Mouse (Mus musculus) ES-Bruce4 (cell line): ENCODE measurements around the gene Plekhm1. TPM values are rescaled to one million over a fixed set of nuclear protein-coding genes. Genes with fewer than 3 reads are reported as not detected.

Experiments used
- H3K27ac ChIP-seq: 2 replicates; pipeline ENCODE4 v1.5.1; 2012; ENCODE audit warnings: low read length, inconsistent platforms; ENCODE audit not compliant: insufficient read depth
- H3K27me3 ChIP-seq: 2 replicates; pipeline ENCODE4 v1.6.1; 2012; ENCODE audit warnings: mild to moderate bottlenecking, low read length, inconsistent platforms; ENCODE audit not compliant: control insufficient read depth, poor library complexity, insufficient read depth, severe bottlenecking
- H3K36me3 ChIP-seq: 2 replicates; pipeline ENCODE4 v1.6.1; 2012; ENCODE audit warnings: inconsistent platforms, mild to moderate bottlenecking, low read length, moderate library complexity; ENCODE audit not compliant: control insufficient read depth, poor library complexity, insufficient read depth, severe bottlenecking
- H3K4me1 ChIP-seq: one replicate; pipeline ENCODE4 v1.8.1; 2011; ENCODE audit warnings: low read length; ENCODE audit not compliant: control insufficient read depth, insufficient read depth
- H3K4me3 ChIP-seq: 2 replicates; pipeline ENCODE4 v1.5.1; 2011; ENCODE audit warnings: low read depth, mild to moderate bottlenecking, low read length
- H3K9ac ChIP-seq: 2 replicates; pipeline ENCODE4 v1.6.1; 2012; ENCODE audit warnings: low read depth, mild to moderate bottlenecking, inconsistent platforms; ENCODE audit not compliant: poor library complexity, severe bottlenecking
- H3K9me3 ChIP-seq: replicated peaks from 2 replicates; pipeline ENCODE4 v1.6.1; 2012; ENCODE audit warnings: mild to moderate bottlenecking, low read length, inconsistent platforms; ENCODE audit not compliant: control insufficient read depth, poor library complexity, insufficient read depth, severe bottlenecking
- CTCF ChIP-seq: IDR thresholded peaks from one replicate; pipeline ENCODE4 v1.8.1; 2011; ENCODE audit warnings: low read depth, low read length
- EP300 ChIP-seq: IDR thresholded peaks from 2 replicates; pipeline ENCODE4 v1.6.1; 2011; ENCODE audit warnings: low read depth, low read length; ENCODE audit not compliant: insufficient read depth
- POLR2A ChIP-seq: IDR thresholded peaks from one replicate; pipeline ENCODE4 v1.8.1; 2011; ENCODE audit warnings: low read length; ENCODE audit not compliant: insufficient read depth
- polyA plus RNA-seq: library from polyadenylated mRNA; stranded (reverse); fragments of >200 nt; gene quantifications from 2 replicates; pipeline ENCODE4 v1.2.4, GENCODE M21; 2011; ENCODE audit warnings: low read depth; ENCODE audit not compliant: missing spikeins, insufficient read depth, insufficient read length

The Plekhm1 gene
- polyA plus RNA-seq, 1 experiment = 22.0 TPM

DNA sequence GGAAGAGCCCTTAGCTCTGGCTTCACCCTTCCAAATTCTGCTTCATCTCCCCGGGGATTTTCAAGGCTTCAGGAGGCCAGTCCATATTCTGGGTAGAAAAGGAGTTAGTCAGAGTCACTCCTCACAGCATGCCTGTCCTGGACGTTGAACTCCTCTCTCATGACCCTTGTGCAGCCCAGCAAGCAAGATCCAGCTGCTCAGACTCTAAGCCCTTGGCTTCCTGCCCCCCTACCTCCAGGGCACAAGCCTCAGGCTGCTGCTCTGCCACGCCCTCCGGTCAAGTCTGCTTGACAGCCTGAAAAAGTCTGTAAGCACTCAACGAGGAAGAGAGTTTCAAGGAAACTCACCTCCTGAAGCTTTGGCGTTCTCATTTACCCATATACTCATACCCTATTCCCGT, 5.9 kb downstream of the Plekhm1 start:
- 0 out of 2 replicates have a peak overlapping the region, but pooled peaks have one; percentile 40 for H3K9ac ChIP-seq
- H3K36me3 ChIP-seq = peaks cover 26% of the 10 kb centered on the region
- TF ChIP-seq EP300 = peak; percentile 98
- TF ChIP-seq POLR2A = no peak
- peaks cover 12% of the 10 kb centered on the region for H3K4me1 ChIP-seq
- H3K27ac ChIP-seq = peak overlapping the region; percentile 94
- H3K27me3 ChIP-seq = no peaks in the 10 kb centered on the region
- no peak overlapping the region for H3K4me3 ChIP-seq
- H3K9me3 ChIP-seq = 0 out of 2 replicates have a peak, but pooled peaks cover 4% of the 10 kb centered on the region

DNA sequence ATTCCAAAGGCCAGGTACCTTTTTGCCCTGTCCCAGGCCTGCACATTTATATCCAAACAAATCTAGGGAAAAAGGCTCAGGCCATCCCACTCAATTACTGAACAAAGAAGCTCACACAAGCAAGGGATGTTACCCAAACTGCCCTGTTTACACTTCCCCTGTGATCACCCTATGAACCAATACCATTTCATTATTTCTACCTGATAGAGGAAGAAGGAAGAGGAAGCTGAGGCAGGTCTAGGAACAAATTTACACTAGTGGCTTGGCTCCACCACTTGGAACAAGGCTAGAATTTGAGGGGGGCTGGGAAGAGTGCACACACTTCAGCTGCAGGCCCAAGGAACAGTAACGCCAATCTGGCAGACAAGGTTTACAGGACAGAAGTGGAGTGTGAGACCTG, 6.7 kb downstream of the Plekhm1 start:
- H3K27ac ChIP-seq = peak overlapping the region; percentile 94
- peaks cover 11% of the 10 kb centered on the region for H3K4me1 ChIP-seq
- H3K9ac ChIP-seq = peak overlapping the region; percentile 40; the same call in 1 of the 2 replicates
- peaks cover 31% of the 10 kb centered on the region for H3K36me3 ChIP-seq
- TF ChIP-seq CTCF (no peak), EP300 (no peak), POLR2A (no peak)
- no peaks in the 10 kb centered on the region for H3K27me3 ChIP-seq
- 0 out of 2 replicates have a peak, but pooled peaks cover 4% of the 10 kb centered on the region for H3K9me3 ChIP-seq
- no peak overlapping the region for H3K4me3 ChIP-seq

DNA sequence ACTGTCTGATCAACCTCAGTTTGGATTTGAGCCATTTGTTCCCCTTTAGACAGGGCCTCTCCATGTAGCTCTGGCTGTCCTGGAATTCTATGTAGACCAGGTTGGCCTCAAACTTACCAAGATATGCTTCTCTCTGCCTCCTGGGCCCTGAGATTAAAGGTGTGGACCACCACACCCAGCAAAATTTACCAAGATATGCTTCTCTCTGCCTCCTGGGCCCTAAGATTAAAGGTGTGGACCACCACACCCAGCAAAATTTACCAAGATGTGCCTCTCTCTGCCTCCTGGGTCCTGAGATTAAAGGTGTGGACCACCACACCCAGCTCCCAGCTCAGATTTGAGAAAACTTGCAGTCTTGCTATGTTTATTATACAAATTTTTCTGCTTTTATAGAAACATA, 7.9 kb downstream of the Plekhm1 start:
- Histone ChIP-seq H3K27ac (peak overlapping the region; percentile 89), H3K4me3 (no peak overlapping the region), H3K9me3 (0 out of 2 replicates have a peak, but pooled peaks cover 4% of the 10 kb centered on the region), H3K36me3 (peaks cover 40% of the 10 kb centered on the region), H3K9ac (no peak overlapping the region), H3K27me3 (no peaks in the 10 kb centered on the region), H3K4me1 (peaks cover 11% of the 10 kb centered on the region)
- TF ChIP-seq POLR2A = no peak
- no peak for TF ChIP-seq EP300
- TF ChIP-seq CTCF = no peak

DNA sequence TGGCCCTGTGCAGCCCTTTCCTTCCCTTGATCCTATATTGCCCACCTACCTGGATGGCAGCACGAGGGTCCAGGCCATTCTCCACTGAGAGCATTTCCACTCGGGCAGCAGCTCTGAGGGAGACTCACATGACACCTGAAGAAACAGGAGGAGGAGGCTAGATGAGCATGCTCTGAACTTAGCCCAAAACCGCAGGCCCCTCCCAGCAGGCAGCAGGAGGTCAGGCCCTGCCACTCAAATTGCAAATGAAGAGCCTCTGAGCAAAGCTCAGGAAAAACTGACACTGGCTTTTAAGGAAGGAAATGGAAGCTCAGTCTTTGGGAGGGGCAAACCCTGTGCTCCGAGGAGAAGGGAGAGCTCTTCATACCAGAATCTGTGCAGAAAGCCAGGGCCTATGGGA, 8.7 kb downstream of the Plekhm1 start:
- no peaks in the 10 kb centered on the region for H3K27me3 ChIP-seq
- TF ChIP-seq POLR2A (no peak), EP300 (peak; percentile 37; the same call in 1 of the 2 replicates), CTCF (no peak)
- peaks cover 8% of the 10 kb centered on the region for H3K4me1 ChIP-seq
- H3K9me3 ChIP-seq = 0 out of 2 replicates have a peak, but pooled peaks cover 4% of the 10 kb centered on the region
- peak overlapping the region; percentile 40 for H3K9ac ChIP-seq
- peak overlapping the region; percentile 89 for H3K27ac ChIP-seq
- H3K4me3 ChIP-seq = peak overlapping the region; percentile 65
- H3K36me3 ChIP-seq = peaks cover 42% of the 10 kb centered on the region

DNA sequence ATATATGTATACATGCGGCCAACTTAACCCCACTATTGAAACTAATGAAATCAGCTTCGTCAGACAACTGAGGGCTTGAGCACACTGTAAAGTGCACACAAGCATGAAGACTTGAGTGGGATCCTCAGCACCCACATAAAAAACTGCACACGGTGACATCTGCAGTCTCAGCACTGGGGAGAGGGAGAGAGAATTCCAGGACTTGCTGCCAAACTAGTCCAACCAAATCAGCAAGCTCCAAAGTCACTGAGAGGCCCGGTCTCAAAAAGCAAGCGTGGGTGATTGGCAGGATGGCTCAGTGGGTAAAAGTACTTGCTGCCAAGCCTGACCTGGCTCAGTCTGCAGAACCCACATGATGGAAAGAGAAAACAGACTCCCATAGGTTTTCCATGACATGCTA, 9.7 kb downstream of the Plekhm1 start:
- TF ChIP-seq CTCF (no peak), POLR2A (no peak), EP300 (no peak)
- peak overlapping the region; percentile 32 for H3K4me3 ChIP-seq
- peak overlapping the region; percentile 89 for H3K27ac ChIP-seq
- no peaks in the 10 kb centered on the region for H3K27me3 ChIP-seq
- H3K9me3 ChIP-seq = 0 out of 2 replicates have a peak, but pooled peaks cover 4% of the 10 kb centered on the region
- H3K4me1 ChIP-seq = peaks cover 5% of the 10 kb centered on the region
- peaks cover 37% of the 10 kb centered on the region for H3K36me3 ChIP-seq
- peak overlapping the region; percentile 40 for H3K9ac ChIP-seq

DNA sequence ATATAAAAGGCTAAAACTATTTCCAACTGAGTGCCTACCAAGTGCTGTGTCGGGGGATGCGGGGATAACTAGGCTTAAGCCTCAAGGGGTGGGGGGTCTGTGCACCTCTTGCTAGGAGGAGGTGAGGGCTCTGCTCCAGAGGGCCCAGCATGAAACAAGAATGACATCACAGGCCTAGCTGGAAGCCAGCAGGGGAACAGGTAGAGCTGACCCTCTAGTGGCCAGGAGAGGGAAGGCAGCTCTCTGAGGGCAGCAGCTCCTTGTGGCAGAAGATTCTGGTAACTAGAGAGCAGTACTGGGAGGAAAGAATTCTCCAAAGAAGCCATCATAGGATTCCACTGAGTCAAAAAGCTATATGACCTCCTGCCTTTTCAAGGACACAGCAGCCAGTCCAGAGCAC, 10.3 kb downstream of the Plekhm1 start:
- TF ChIP-seq POLR2A (no peak), CTCF (peak; percentile 79)
- Histone ChIP-seq H3K27ac (peak overlapping the region; percentile 89; the same call in 1 of the 2 replicates), H3K4me3 (no peak overlapping the region), H3K9me3 (0 out of 2 replicates have a peak, but pooled peaks cover 4% of the 10 kb centered on the region), H3K9ac (peak overlapping the region; percentile 40; the same call in 1 of the 2 replicates), H3K4me1 (peaks cover 5% of the 10 kb centered on the region), H3K27me3 (no peaks in the 10 kb centered on the region), H3K36me3 (peaks cover 42% of the 10 kb centered on the region)
